ENCODE assay signal across 7 mouse cellular contexts in the genomic region with DNA sequence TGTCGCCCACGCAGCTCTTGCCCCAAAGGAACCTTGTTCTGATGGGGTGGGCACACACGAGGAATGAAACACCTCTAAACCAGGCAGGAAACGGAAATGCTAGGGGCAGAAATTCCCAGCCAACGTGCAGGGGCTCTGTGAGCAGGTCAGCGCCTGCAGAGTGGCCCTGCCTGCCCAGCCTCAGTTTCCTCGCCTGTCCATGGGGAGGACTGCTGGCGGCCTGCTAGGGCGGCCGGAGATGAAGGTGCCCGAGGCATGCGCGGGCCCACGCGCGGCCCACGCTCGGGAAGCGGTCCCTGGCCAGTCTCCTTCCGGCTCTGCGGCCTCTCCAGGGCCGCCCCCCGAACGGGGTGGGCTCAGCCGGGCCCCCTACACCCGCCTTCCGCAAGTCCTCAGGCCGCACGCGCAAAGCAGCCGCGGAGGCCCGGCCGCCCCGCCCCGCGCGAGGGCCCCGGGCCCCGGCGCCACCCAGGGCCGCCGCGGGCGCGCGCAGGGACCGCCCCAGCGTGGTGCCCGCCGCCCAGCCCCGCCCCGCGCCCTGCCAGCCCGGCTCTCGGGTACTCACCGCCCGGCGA. TPM values are rescaled to one million over a fixed set of nuclear protein-coding genes. Genes with fewer than 3 reads are reported as not detected.
DNase-seq lines count a peak whose midpoint lies in the region; ATAC-seq and TF ChIP-seq lines count a peak whose summit lies in the region.

No protein-coding gene starts in this region.

- WGBS in embryonic facial prominence, embryonic 14.5 days, result 2% methylated on average over 15 of the region's 59 CpGs
- WGBS in hindbrain, embryonic 14.5 days, result 3% methylated on average over 37 of the region's 59 CpGs
- 3% methylated on average over 52 of the region's 59 CpGs for WGBS in neural tube, embryonic 12.5 days

- no peak for TF ChIP-seq CTCF in MEL (IDR thresholded peaks at IDR 0.05 in 2 of 3, conservative IDR thresholded peaks at IDR 0.05 in 1 of 3; ENCODE audit: control insufficient read depth in 1 of 3, insufficient read depth in 1 of 3, low read depth in 2 of 3, low read length in 3 of 3, poor library complexity in 1 of 3, severe bottlenecking in 1 of 3)

- no peak for TF ChIP-seq POLR2A in MEL (IDR thresholded peaks at IDR 0.05; ENCODE audit: control insufficient read depth in 1 of 2, insufficient read depth in 1 of 2, low read depth in 1 of 2, low read length in 2 of 2, poor library complexity in 1 of 2)

- no peak for TF ChIP-seq EP300 in MEL (IDR thresholded peaks at IDR 0.05; ENCODE audit: low read depth in 1 of 2, low read length in 2 of 2)

- no peaks in the 10 kb centered on the region for H3K79me2 ChIP-seq in MEL (ENCODE audit: control insufficient read depth, insufficient read depth, low read length, poor library complexity)

- no peaks in the 10 kb centered on the region for H3K27me3 ChIP-seq in MEL (ENCODE audit: control insufficient read depth in 1 of 2, insufficient read depth in 2 of 2, low read length in 2 of 2)
- H3K27me3 ChIP-seq in embryonic facial prominence, embryonic 14.5 days (replicated peaks; ENCODE audit: control insufficient read depth, insufficient read depth, low read length), result no peaks in the 10 kb centered on the region
- no peaks in the 10 kb centered on the region for H3K27me3 ChIP-seq in hindbrain, embryonic 14.5 days (ENCODE audit: control insufficient read depth, insufficient read depth, low read length)
- H3K27me3 ChIP-seq in neural tube, embryonic 12.5 days (replicated peaks), result peaks cover 5% of the 10 kb centered on the region; the same call in 1 of the 2 replicates

- no peak overlapping the region for H3K9ac ChIP-seq in MEL (ENCODE audit: control insufficient read depth, low read depth, low read length, poor library complexity, severe bottlenecking)
- peak overlapping the region; percentile 81 for H3K9ac ChIP-seq in embryonic facial prominence, embryonic 14.5 days (ENCODE audit: low read depth, low read length)
- H3K9ac ChIP-seq in hindbrain, embryonic 14.5 days, result peak overlapping the region; percentile 82
- H3K9ac ChIP-seq in neural tube, embryonic 12.5 days, result peak overlapping the region; percentile 73

- H3K9me3 ChIP-seq in MEL (replicated peaks; ENCODE audit: insufficient read depth, low read length), result no peaks in the 10 kb centered on the region
- H3K9me3 ChIP-seq in embryonic facial prominence, embryonic 14.5 days (ENCODE audit: control insufficient read depth, low read length), result no peaks in the 10 kb centered on the region
- no peaks in the 10 kb centered on the region for H3K9me3 ChIP-seq in hindbrain, embryonic 14.5 days (ENCODE audit: control insufficient read depth, low read length)
- H3K9me3 ChIP-seq in neural tube, embryonic 12.5 days, result no peaks in the 10 kb centered on the region

- peak; percentile 96 for ATAC-seq in embryonic facial prominence, embryonic 14.5 days (ENCODE audit: low read depth)
- ATAC-seq in hindbrain, embryonic 14.5 days (ENCODE audit: low FRiP score), result peak; percentile 84
- ATAC-seq in neural tube, embryonic 12.5 days (ENCODE audit: low FRiP score, low read depth), result peak; percentile 79

- no peaks in the 10 kb centered on the region for H3K4me1 ChIP-seq in MEL (ENCODE audit: control insufficient read depth in 1 of 2, insufficient read depth in 2 of 2, low read length in 2 of 2)
- H3K4me1 ChIP-seq in embryonic facial prominence, embryonic 14.5 days (ENCODE audit: control insufficient read depth, insufficient read depth, low read length), result peaks cover 6% of the 10 kb centered on the region
- peaks cover 16% of the 10 kb centered on the region for H3K4me1 ChIP-seq in hindbrain, embryonic 14.5 days (replicated peaks; ENCODE audit: control insufficient read depth, insufficient read depth, low read length)
- H3K4me1 ChIP-seq in neural tube, embryonic 12.5 days, result peaks cover 7% of the 10 kb centered on the region

- H3K4me3 ChIP-seq in MEL (ENCODE audit: control insufficient read depth in 1 of 2, insufficient read depth in 1 of 2, low read depth in 2 of 2, low read length in 2 of 2), result no peak overlapping the region
- peak overlapping the region; percentile 55 for H3K4me3 ChIP-seq in embryonic facial prominence, embryonic 14.5 days (ENCODE audit: low read depth, low read length)
- H3K4me3 ChIP-seq in hindbrain, embryonic 14.5 days (replicated peaks; ENCODE audit: low read length), result peak overlapping the region; percentile 42
- H3K4me3 ChIP-seq in neural tube, embryonic 12.5 days, result peak overlapping the region; percentile 53

- H3K27ac ChIP-seq in MEL (ENCODE audit: control insufficient read depth, low read depth, low read length), result no peak overlapping the region
- H3K27ac ChIP-seq in embryonic facial prominence, embryonic 14.5 days (replicated peaks; ENCODE audit: low read depth, low read length), result peak overlapping the region; percentile 82
- peak overlapping the region; percentile 67 for H3K27ac ChIP-seq in hindbrain, embryonic 14.5 days
- H3K27ac ChIP-seq in neural tube, embryonic 12.5 days, result no peak overlapping the region

- H3K36me3 ChIP-seq in MEL (ENCODE audit: control insufficient read depth in 1 of 2, insufficient read depth in 2 of 2, low read length in 2 of 2), result no peaks in the 10 kb centered on the region
- no peaks in the 10 kb centered on the region for H3K36me3 ChIP-seq in embryonic facial prominence, embryonic 14.5 days (ENCODE audit: control insufficient read depth, insufficient read depth, low read length)
- no peaks in the 10 kb centered on the region for H3K36me3 ChIP-seq in hindbrain, embryonic 14.5 days (replicated peaks; ENCODE audit: control insufficient read depth, insufficient read depth)
- H3K36me3 ChIP-seq in neural tube, embryonic 12.5 days, result no peaks in the 10 kb centered on the region

- peak; percentile 73 for DNase-seq in CD4-positive, CD25-positive, alpha-beta regulatory T cell, adult 2 months (ENCODE audit: low read depth, low spot score)
- DNase-seq in MEL (ENCODE audit: low read depth, low spot score), result no peak
- peak; percentile 89 for DNase-seq in embryonic facial prominence, embryonic 14.5 days (ENCODE audit: low spot score)
- peak; percentile 47 for DNase-seq in hindbrain, embryonic 14.5 days (ENCODE audit: low spot score)
- DNase-seq in liver, result peak; percentile 39
- DNase-seq in thymus, adult 18-20 months, result peak; percentile 50 to 54

- H3K4me2 ChIP-seq in embryonic facial prominence, embryonic 14.5 days (ENCODE audit: low read depth, low read length), result peak overlapping the region; percentile 92
- H3K4me2 ChIP-seq in hindbrain, embryonic 14.5 days (replicated peaks), result peak overlapping the region; percentile 64
- H3K4me2 ChIP-seq in neural tube, embryonic 12.5 days (replicated peaks), result peak overlapping the region; percentile 87

- TF ChIP-seq RAD21 in MEL (IDR thresholded peaks at IDR 0.05; ENCODE audit: low read depth, low read length), result no peak

TF ChIP-seq in MEL, 35 proteins besides CTCF, POLR2A, EP300 and RAD21:
- TF ChIP-seq JUND (IDR thresholded peaks at IDR 0.05; ENCODE audit: low read depth, low read length), result no peak
- 0 out of 2 replicates have a peak, but pooled peaks have one; percentile 2 for TF ChIP-seq TAL1 (IDR thresholded peaks at IDR 0.05; ENCODE audit: low read length)
- no peak for TF ChIP-seq GABPA (IDR thresholded peaks at IDR 0.05; ENCODE audit: low read depth, low read length)

RNA-seq across cellular contexts. Expression of gene Begain, which starts 0.4 kb away (rescaled TPM):
- total RNA-seq in MEL (2012; rRNA removed), result not detected in 2 replicates
- not detected for polyA plus RNA-seq in MEL (2012; ENCODE audit: insufficient read depth in 1 of 2, insufficient read length in 2 of 2, low read depth in 1 of 2, low replicate concordance in 2 of 2, missing spikeins in 1 of 2)
- 15.7 and 18.6 TPM in 2 replicates for polyA plus RNA-seq in embryonic facial prominence, embryonic 14.5 days (2014; fragmentation: Nextera tagmentation; extraction: Ambion mirVana)
- 38.1 and 44.4 TPM in 2 replicates for polyA plus RNA-seq in hindbrain, embryonic 14.5 days (2014; fragmentation: Nextera tagmentation; extraction: Ambion mirVana)
- 23.3 and 25.1 TPM in 2 replicates for polyA plus RNA-seq in neural tube, embryonic 12.5 days (2016; fragmentation: Nextera tagmentation; extraction: Ambion mirVana)

Comparison
In these comparisons a context has a peak if more than half of its experiments do, and no peak if none do; other contexts are left out.
1. H3K27ac ChIP-seq: peak in embryonic facial prominence, embryonic 14.5 days (single experiment) and hindbrain, embryonic 14.5 days (single experiment); none in MEL (single experiment) and neural tube, embryonic 12.5 days (single experiment).
2. H3K4me3 ChIP-seq: peak in embryonic facial prominence, embryonic 14.5 days (single experiment), hindbrain, embryonic 14.5 days (single experiment) and neural tube, embryonic 12.5 days (single experiment); none in MEL (0 of 2).
3. RNA of gene Begain, which starts 0.4 kb away (polyA plus RNA-seq): 38.1 to 44.4 TPM in hindbrain, embryonic 14.5 days, 23.3 to 25.1 TPM in neural tube, embryonic 12.5 days and 15.7 to 18.6 TPM in embryonic facial prominence, embryonic 14.5 days; not detected in MEL; every median in the first group is over 10 times any median in the second.
4. Peak in every context shown above with its lines, with median percentiles within 50 percentile points of each other: ATAC-seq and H3K4me2 ChIP-seq.